Mouse (Mus musculus): ENCODE measurements at regions not wholly inside any gene's neighbourhood (a gene's known extent, or its start where the extent isn't known, plus 50 kb on each side); places are given as distances from the start of the nearest gene placed in this dataset.

GRCm38 (mm10) chr4:47724331-47725004, 250.0 kb downstream of the Sec61b start:
- no peak for DNase-seq (ENCODE audit: low read depth, low spot score)

DNA sequence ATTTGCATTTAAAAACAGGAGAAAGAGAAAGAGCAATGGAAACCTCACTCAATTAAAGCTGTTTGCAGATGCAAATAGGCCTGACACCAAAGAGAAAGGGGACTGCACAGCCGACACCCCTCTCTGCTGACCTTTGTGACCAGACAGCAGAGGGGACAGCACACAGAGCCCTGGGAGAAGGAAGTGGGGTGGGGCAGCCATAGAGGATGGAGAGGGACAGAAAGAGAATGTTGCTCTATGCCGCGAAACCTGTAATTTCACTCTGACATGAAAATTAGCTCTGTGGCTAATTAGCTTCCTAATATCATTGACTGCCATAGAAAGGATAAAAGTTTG, 250.5 kb downstream of the Sec61b start:
- no peak for DNase-seq (ENCODE audit: low read depth, low spot score)

GRCm38 (mm10) chr4:47746498-47747190, 272.2 kb downstream of the Sec61b start:
- no peak for DNase-seq (ENCODE audit: low read depth, low spot score)

DNA sequence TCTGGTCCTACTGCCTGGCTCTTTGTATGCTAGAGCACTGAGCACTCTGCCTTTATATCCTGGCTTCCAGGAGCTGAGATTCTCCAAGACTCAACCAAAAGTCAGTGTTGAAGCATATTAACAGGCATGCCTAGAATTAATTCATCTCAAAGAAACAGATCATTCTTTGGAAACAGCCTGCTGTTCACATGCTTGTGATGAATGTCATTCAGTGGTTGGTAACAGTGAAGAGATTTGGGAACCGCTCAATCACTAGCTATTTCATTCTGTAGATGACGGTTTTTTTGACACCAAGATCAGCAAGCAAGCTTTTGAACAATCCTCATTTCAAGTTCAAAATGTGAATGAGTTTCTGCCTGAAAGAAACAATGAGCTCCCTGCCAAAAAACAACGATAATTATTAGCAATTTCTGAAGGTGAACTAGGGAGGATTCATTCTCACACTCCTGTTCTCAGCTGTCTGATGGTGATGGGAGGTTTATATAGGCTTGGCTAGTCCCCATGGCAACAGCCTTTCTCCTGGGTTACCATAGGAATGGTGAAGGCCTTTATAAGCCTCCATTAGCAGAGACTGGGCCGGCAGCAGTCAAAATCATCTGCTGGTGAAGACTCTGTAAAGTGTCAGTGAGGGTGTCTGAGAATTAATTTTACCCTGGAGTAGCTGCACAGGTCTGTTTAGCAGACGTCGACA, 272.6 kb upstream of the Nr4a3 start:
- peak; percentile 27 for DNase-seq (ENCODE audit: low read depth, low spot score)

DNA sequence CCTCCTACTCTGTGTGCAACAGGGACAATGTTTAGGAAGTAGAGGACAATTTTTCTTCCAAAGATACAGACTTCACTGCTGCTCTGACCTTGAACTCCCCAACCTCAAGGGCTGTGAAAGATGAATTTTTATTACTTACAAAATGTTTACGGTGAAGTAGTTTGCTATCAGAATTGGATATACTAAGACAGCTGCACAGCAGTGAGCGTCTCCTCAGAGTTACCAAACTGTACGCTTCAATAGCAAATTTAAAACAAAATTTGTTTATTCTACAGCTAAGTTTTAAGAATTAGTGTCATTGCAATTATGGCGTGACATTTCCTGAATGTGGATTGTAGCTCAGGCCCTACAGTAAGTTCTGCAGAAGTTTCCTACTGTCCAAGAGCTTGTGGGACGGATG, 270.3 kb upstream of the Nr4a3 start:
- no peak for DNase-seq (ENCODE audit: low read depth, low spot score)

DNA sequence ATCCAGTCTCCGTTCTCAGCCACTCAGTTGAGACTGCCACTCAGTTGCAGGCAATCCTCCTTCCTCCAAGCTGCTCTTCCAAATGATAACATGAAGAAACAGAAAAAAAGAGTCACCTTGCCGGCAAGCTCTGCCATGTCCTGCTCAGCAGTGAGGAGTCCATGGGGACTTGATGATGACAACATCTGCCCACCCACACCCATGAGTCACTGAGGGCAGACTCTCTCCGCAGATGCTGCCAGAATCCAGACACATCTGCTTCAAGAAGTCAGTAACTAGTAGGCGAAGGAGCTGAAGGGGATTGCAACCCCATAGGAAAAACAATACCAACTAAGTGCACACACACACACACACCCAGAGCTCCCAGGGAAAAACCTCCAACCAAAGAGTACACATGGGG, 263.9 kb upstream of the Nr4a3 start:
- no peak for DNase-seq (ENCODE audit: low read depth, low spot score)

DNA sequence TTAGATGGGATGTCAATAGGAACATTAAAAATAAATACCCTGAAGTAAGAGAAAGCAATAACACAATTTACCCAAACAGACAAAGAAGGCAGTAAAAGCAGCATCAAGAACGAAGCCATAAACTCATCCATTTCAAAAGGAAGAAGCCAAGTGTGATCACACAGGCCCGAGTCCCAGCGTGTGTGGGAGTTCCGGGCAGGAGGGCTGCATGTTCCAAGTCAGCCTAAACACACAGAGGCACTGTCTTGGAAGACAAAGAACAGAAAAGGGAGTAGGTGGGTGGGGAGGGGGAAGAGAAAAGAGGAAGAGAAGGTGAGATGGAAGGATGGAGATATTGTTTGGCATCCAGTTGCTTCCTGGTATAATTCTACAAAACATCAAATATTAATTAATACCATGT, 248.0 kb upstream of the Nr4a3 start:
- DNase-seq (ENCODE audit: low read depth, low spot score): no peak

DNA sequence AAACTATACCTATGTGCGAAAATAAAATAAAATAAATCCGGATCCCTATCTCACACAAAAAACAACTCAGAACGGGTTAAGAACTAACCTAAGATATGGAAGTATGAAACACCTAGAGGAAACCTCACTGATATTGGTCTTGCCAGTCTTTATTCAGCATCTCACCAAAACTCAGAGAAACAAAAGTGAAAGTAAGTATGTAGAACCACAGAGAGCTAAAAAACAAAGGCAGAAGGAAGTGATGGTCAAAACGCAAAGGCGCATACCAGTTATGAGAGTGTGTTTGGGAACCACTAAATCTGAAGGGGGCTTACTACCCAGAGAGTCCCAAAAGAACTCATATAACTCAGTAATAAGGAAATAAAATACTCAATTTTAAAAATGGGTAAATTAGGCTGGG, 245.8 kb upstream of the Nr4a3 start:
- no peak for DNase-seq (ENCODE audit: low read depth, low spot score)

DNA sequence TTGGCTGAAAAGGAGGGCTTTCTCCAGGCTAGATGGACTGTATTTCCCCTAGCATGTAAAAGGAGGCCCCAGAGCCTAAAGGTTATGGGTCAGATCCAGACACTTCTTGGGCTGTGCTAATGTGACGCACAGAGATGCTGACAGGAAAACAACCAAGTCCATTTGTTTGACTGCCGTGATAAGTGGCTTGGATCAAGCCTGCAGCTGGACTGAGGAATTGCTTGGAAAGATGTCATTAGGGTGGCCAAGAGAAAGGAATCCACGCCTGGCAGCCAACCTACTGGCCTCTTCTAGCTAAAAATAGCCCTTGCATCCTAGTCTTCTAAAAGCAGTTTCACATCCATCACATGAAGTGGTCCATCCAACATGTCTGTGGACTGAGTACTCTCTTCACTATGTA, 241.8 kb upstream of the Nr4a3 start:
- no peak for DNase-seq (ENCODE audit: low read depth, low spot score)

DNA sequence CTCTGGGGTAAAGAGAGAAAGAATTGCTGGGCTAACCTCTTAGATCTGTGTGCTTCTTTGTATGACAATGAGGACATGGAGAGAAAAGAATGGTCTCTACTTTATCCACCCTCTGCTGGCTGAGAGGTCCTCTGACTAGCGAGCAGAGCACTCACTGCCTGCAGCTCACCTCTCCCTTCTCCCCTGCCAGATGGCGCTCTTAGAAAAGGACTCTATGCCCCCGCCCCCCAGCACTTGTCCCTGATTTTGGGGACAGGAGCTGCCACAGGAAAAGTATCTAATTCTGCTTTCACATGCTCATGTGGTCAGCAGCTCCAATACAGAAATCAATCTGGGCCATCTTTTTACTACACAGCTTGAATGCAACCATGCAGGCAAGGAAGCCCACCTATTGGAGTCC, 237.1 kb upstream of the Nr4a3 start:
- no peak for DNase-seq (ENCODE audit: low read depth, low spot score)

DNA sequence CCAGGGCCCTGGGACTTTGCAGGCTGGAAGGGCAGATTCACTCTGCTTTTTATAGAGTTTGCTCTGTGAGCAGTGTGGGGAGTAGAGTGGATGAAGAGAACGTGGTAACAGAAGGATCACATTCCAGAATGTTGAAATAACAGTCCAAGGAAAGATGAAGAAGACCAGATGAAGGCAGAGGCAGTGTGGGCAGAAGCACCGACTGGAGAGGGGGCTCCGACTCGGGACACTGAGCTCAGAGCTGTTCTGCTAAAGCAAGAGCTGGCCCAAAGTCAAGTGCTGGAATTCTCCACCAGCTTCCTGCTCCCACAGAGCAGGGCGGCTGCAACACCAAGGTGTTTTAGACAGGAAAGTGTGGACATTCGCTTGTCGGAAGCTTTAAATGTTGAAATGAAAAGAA, 230.9 kb upstream of the Nr4a3 start:
- no peak for DNase-seq (ENCODE audit: low read depth, low spot score)

DNA sequence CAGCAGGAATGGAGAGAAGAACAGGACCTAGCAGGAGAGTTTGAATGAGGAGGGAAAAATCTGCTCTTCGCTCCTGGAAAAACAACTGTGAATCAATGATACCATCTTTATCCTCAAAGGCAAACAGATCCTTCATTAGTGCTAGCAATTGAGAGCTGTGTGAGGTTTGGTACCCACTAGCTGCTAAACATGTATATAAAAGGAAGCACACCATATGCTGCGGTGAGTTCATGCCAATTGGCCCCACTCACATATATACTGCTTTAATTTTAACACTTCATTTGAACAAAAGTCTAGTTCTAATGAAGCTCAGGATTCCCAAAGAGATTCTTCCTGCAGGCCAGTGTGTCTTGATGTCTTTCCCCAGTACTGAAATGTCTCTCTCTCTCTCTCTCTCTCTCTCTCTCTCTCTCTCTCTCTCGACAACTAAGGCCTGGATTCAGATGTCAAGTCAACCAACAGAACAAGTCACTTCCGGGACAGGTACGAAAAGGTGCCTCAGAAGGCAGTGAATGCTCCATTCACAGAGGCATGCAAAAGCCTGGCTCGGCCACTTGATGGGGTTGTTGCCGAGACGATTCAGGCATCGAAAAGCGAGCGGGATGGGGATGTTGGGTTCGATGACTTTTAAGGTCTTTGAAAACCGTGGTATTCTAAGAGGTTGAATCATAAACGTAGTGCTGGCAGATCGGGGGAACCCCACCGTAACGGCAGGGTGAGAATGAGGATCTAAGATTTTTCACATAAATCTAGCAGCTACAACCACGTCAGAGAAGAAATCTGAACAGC, 226.4 kb upstream of the Nr4a3 start:
- DNase-seq (ENCODE audit: low read depth, low spot score): no peak

GRCm38 (mm10) chr4:47820562-47820961, 224.4 kb upstream of the Nr4a3 start:
- no peak for DNase-seq (ENCODE audit: low read depth, low spot score)

DNA sequence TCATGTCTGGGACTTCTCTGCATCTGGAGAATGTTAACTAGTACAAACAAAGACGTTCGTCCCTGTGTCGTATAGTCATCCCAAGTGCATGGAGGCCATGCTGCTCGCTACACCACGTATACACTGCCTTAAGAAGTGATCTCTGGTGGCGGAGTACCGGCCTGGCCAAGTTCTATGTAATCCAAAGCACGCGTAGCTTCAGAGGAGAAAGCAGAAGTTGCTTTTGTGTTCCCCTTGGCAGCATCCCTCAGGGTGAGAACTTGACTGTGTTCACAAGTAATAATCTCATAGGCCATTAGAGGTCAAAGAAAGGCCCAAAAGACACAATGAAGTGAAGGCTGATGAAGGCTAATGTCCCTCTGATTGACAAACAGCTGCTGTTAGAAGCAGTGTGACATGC, 221.7 kb upstream of the Nr4a3 start:
- DNase-seq (ENCODE audit: low read depth, low spot score): no peak

DNA sequence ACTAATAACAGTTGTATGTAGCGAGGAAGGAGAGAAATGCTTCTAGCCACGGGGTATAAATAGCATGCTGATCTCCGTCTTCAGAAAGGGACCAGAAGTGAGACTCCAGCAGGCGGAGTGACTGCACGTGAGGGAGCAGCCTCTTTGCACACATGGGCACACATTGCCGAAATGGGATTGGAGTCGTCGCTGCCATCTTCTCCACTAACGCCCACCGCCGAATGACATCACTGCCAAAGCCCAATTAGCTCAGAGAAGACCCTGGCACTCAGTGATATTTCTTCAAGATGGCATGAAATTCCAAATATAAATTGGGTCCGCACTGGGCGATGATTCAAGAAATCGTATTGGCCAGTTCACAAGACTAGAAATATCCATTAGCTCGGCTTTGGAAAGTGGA, 220.9 kb upstream of the Nr4a3 start:
- DNase-seq (ENCODE audit: low read depth, low spot score): no peak

GRCm38 (mm10) chr4:47832905-47833304, 212.0 kb upstream of the Nr4a3 start:
- no peak for DNase-seq (ENCODE audit: low read depth, low spot score)

- DNase-seq (ENCODE audit: low read depth, low spot score): no peak
These were observed 206.5 kb upstream of the Nr4a3 start for GRCm38 (mm10) chr4:47838411-47838810.

GRCm38 (mm10) chr4:47842128-47842656, 202.8 kb upstream of the Nr4a3 start:
- DNase-seq (ENCODE audit: low read depth, low spot score): no peak

DNA sequence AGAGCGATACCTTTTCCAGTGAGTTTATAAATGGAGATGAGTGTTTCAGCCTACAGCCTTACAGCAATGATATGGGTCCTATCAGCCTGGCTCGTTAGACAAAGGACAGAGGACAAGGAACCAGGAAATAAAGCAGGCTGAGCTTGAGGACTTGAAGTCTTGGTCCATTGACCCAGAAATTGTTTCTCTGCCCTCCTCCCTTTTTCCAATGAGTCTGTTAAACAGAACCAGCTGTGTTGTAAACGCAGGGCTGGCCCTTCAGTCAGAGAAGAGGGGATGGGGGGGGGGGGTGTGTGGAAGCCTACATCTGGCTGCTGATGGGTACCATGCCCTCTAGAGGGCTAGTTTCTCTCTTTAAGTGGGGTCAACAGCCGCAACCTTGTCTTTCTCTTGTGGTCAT, 199.7 kb upstream of the Nr4a3 start:
- peak; percentile 53 for DNase-seq (ENCODE audit: low read depth, low spot score)

DNA sequence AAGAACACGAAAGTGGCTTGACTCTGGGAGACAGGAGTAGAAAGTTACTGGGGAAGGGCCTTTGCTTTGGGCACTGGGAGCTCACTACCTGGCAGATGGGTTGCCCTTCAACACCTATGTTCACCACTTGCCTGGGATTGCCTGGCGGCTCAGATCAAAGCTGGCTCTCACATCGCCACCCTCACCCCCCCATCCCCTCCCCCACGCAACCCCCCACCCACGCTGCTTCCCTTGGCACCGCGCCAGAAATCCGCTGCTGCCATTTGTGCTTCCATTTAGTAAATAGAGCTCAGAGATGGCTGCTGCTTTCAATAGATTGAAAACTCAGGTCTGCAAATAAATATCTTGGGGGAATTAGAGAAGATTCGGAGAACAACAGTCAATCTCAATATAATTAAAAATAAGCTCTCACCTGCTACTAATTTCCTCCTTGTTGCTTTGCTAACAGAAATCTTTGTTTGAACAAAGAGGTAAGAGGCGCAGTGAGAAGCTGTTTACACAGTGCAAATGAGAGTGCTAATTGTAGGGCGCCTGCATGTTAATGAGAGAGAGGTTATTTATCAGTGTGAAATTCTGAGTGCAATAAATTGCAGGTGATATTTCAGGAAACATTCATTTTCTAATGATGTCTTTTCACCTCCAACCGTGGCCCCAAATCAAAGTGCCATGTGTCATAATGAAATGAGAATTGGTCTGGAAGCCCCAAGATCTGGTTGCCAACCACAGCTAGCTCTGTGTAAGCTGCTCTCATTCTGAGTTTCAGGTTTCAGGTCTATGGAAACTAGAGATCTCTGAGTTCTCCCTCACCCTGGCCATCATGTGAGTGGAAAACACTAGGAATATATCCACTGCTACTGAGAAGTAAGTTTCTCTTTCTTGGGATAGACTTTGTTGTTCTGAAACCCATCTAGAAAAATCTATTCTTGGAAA, 198.3 kb upstream of the Nr4a3 start:
- DNase-seq (ENCODE audit: low read depth, low spot score): no peak

GRCm38 (mm10) chr4:47861151-47861550, 183.8 kb upstream of the Nr4a3 start:
- DNase-seq (ENCODE audit: low read depth, low spot score): peak; percentile 58
